Mouse (Mus musculus) layer of hippocampus, postnatal 10 days (tissue): ENCODE data around the gene Snx27. TPM values are rescaled to one million over a fixed set of nuclear protein-coding genes. Genes with fewer than 3 reads are reported as not detected.
A peak's percentile ranks its signal among the peaks of the same experiment; 100 is the strongest.

Experiments
- DNase-seq, 2 experiments: peaks; one replicate each; pipeline ENCODE4 v3.0.0; 2021; ENCODE audit warnings: low spot score in 2 of 2
- long read RNA-seq: library from polyadenylated mRNA; stranded (forward); transcript quantifications from one replicate; pipeline ENCODE4 v2.0.0, GENCODE M21; 2023
- total RNA-seq, 2 experiments: library from RNA; stranded (reverse); gene quantifications; 2 replicates each; pipeline ENCODE4 v1.2.3; 2021

Gene Snx27
- total RNA-seq, result 10 to 100 TPM; 80.2 to 88.8 TPM
- long read RNA-seq, full-length matches to known transcripts, result 21 of 34 reads
- long read RNA-seq, partial matches to known transcripts, result 3 of 34 reads
- long read RNA-seq, other reads (novel, unspliced or antisense), result 10 of 34 reads

GRCm38 (mm10) chr3:94582456-94582891, at the start of gene Snx27:
Gene Snx27, minus strand, starts transcription at chr3:94582716.
- DNase-seq, result peak; percentile 89 to 92

- DNase-seq, result no peak
Observed at GRCm38 (mm10) chr3:94629876-94630275, 47.4 kb upstream of the Snx27 start.

- no peak for DNase-seq
Observed at GRCm38 (mm10) chr3:94628712-94629111, 46.2 kb upstream of the Snx27 start.

- DNase-seq, result no peak
Observed at GRCm38 (mm10) chr3:94624281-94624680, 41.8 kb upstream of the Snx27 start.

- no peak for DNase-seq
Observed at GRCm38 (mm10) chr3:94622550-94622949, 40.0 kb upstream of the Snx27 start.

GRCm38 (mm10) chr3:94621740-94622507, 39.4 kb upstream of the Snx27 start:
- DNase-seq, result no peak

- DNase-seq, result peak in 1 of 2 experiments; percentile 32
Observed at GRCm38 (mm10) chr3:94616717-94617116, 34.2 kb upstream of the Snx27 start.

- no peak for DNase-seq
Observed at GRCm38 (mm10) chr3:94613258-94613878, 30.9 kb upstream of the Snx27 start.

GRCm38 (mm10) chr3:94612274-94612673, 29.8 kb upstream of the Snx27 start:
- DNase-seq, result no peak

GRCm38 (mm10) chr3:94611834-94612233, 29.3 kb upstream of the Snx27 start:
- no peak for DNase-seq

GRCm38 (mm10) chr3:94611343-94611742, 28.8 kb upstream of the Snx27 start:
- peak; percentile 24 to 38 for DNase-seq

- no peak for DNase-seq
Observed at GRCm38 (mm10) chr3:94610581-94610980, 28.1 kb upstream of the Snx27 start.

GRCm38 (mm10) chr3:94609621-94610020, 27.1 kb upstream of the Snx27 start:
- DNase-seq, result no peak

- DNase-seq, result peak; percentile 25 to 53
Observed at GRCm38 (mm10) chr3:94601959-94602358, 19.4 kb upstream of the Snx27 start.

GRCm38 (mm10) chr3:94597224-94597779, 14.8 kb upstream of the Snx27 start:
- DNase-seq, result no peak

- no peak for DNase-seq
Observed at GRCm38 (mm10) chr3:94595871-94596287, 13.4 kb upstream of the Snx27 start.

GRCm38 (mm10) chr3:94591066-94591465, 8.6 kb upstream of the Snx27 start:
- DNase-seq, result no peak

GRCm38 (mm10) chr3:94587962-94588361, 5.4 kb upstream of the Snx27 start:
- no peak for DNase-seq

GRCm38 (mm10) chr3:94582944-94583343, 428 bp upstream of the Snx27 start:
- no peak for DNase-seq

GRCm38 (mm10) chr3:94581793-94582455, 592 bp downstream of the Snx27 start:
- DNase-seq, result no peak

GRCm38 (mm10) chr3:94581138-94581780, 1.3 kb downstream of the Snx27 start:
- DNase-seq, result peak; percentile 9 to 25
